Mouse (Mus musculus) kidney, adult 2 months (tissue): ENCODE measurements at regions not wholly inside any gene's neighbourhood (a gene's known extent, or its start where the extent isn't known, plus 50 kb on each side); places are given as distances from the start of the nearest gene placed in this dataset.

ENCODE experiments used
- CTCF ChIP-seq: fragments of 200-500 bp; conservative IDR thresholded peaks from 2 replicates; pipeline ENCODE4 v1.5.1; 2011; ENCODE audit warnings: low read depth, mild to moderate bottlenecking, control low read depth, low read length, moderate library complexity, mixed read lengths; ENCODE audit not compliant: insufficient read depth, insufficient read length
- POLR2A ChIP-seq: fragments of 200-500 bp; IDR thresholded peaks from one replicate; pipeline ENCODE4 v1.6.1; 2011; ENCODE audit warnings: low read depth, low read length, control low read depth

- no peak for TF ChIP-seq POLR2A
- no peak for TF ChIP-seq CTCF
These were observed 228.8 kb upstream of the Zfp703 start for GRCm38 (mm10) chr8:26748161-26748971.
